Mouse (Mus musculus) regulatory T cell (primary cell): ENCODE results near the gene Cbl.

Experiments used
- in situ Hi-C: fragments of 300-600 bp; cut with MboI, MseI; formaldehyde crosslinking; loops from one replicate; pipeline ENCODE4 v1.15.1; 2025; ENCODE audit warnings: high pct_unique_total_duplicates

The Cbl gene

GRCm38 (mm10) chr9:44233802-44234478 lies at the start of gene Cbl:
Gene Cbl, minus strand, starts transcription at chr9:44234049.
- in situ Hi-C loops: no loop called here

GRCm38 (mm10) chr9:44283183-44283582 lies 49.3 kb upstream of the Cbl start:
- in situ Hi-C loops: no loop called here

- in situ Hi-C loops: loop anchor here (25.0 kb wide), 1 partner anchor 508 kb away; no protein-coding TSS in a partner anchor
These were observed 36.1 kb upstream of the Cbl start for GRCm38 (mm10) chr9:44269973-44270372.

- in situ Hi-C loops: loop anchor here (25.0 kb wide), 1 partner anchor 507 kb away; no protein-coding TSS in a partner anchor
These were observed 35.2 kb upstream of the Cbl start for GRCm38 (mm10) chr9:44269077-44269476.

- in situ Hi-C loops: loop anchor here (25.0 kb wide), 1 partner anchor 506 kb away; no protein-coding TSS in a partner anchor
These were observed 34.6 kb upstream of the Cbl start, which contains the start of gene Nlrx1 for GRCm38 (mm10) chr9:44268432-44268831. Gene Nlrx1, minus strand, starts transcription at chr9:44268599.

GRCm38 (mm10) chr9:44268027-44268360 lies 34.1 kb upstream of the Cbl start:
- in situ Hi-C loops: loop anchor here (25.0 kb wide), 1 partner anchor 506 kb away; no protein-coding TSS in a partner anchor

GRCm38 (mm10) chr9:44267319-44268026 lies 33.6 kb upstream of the Cbl start:
- in situ Hi-C loops: loop anchor here (25.0 kb wide), 1 partner anchor 505 kb away; no protein-coding TSS in a partner anchor

GRCm38 (mm10) chr9:44266478-44267226 lies 32.8 kb upstream of the Cbl start:
- in situ Hi-C loops: loop anchor here (25.0 kb wide), 1 partner anchor 504 kb away; no protein-coding TSS in a partner anchor

GRCm38 (mm10) chr9:44261388-44261787 lies 27.5 kb upstream of the Cbl start:
- in situ Hi-C loops: loop anchor here (25.0 kb wide), 1 partner anchor 499 kb away; no protein-coding TSS in a partner anchor

- in situ Hi-C loops: loop anchor here (25.0 kb wide), 1 partner anchor 497 kb away; no protein-coding TSS in a partner anchor
These were observed 25.2 kb upstream of the Cbl start for GRCm38 (mm10) chr9:44259014-44259413.

- in situ Hi-C loops: loop anchor here (25.0 kb wide), 1 partner anchor 494 kb away; no protein-coding TSS in a partner anchor
These were observed 22.4 kb upstream of the Cbl start for GRCm38 (mm10) chr9:44256213-44256612.

GRCm38 (mm10) chr9:44255136-44255521 lies 21.3 kb upstream of the Cbl start:
- in situ Hi-C loops: loop anchor here (25.0 kb wide), 1 partner anchor 493 kb away; no protein-coding TSS in a partner anchor

- in situ Hi-C loops: loop anchor here (25.0 kb wide), 1 partner anchor 492 kb away; no protein-coding TSS in a partner anchor
These were observed 20.8 kb upstream of the Cbl start for GRCm38 (mm10) chr9:44254508-44255135.

- in situ Hi-C loops: loop anchor here (25.0 kb wide), 1 partner anchor 491 kb away; no protein-coding TSS in a partner anchor
These were observed 19.6 kb upstream of the Cbl start for GRCm38 (mm10) chr9:44253441-44253840.

- in situ Hi-C loops: loop anchor here (25.0 kb wide), 1 partner anchor 489 kb away; no protein-coding TSS in a partner anchor
These were observed 17.5 kb upstream of the Cbl start, which contains the start of gene Pdzd3 for GRCm38 (mm10) chr9:44251314-44251713. Gene Pdzd3, minus strand, starts transcription at chr9:44251471.

- in situ Hi-C loops: loop anchor here (25.0 kb wide), 1 partner anchor 488 kb away; no protein-coding TSS in a partner anchor
These were observed 16.6 kb upstream of the Cbl start for GRCm38 (mm10) chr9:44250445-44250844.

- in situ Hi-C loops: loop anchor here (25.0 kb wide), 1 partner anchor 487 kb away; no protein-coding TSS in a partner anchor
These were observed 15.6 kb upstream of the Cbl start for GRCm38 (mm10) chr9:44249181-44250146.

- in situ Hi-C loops: no loop called here
These were observed 14.1 kb upstream of the Cbl start for GRCm38 (mm10) chr9:44247907-44248306.

GRCm38 (mm10) chr9:44243621-44244020 lies 9.8 kb upstream of the Cbl start:
- in situ Hi-C loops: no loop called here

- in situ Hi-C loops: no loop called here
These were observed 7.6 kb upstream of the Cbl start for GRCm38 (mm10) chr9:44241418-44241817.
